Mouse (Mus musculus) neural tube, embryonic 15.5 days (tissue): ENCODE measurements around the gene Itpkb. TPM values are rescaled to one million over a fixed set of nuclear protein-coding genes. Genes with fewer than 3 reads are reported as not detected.

Experiments used
- ATAC-seq: fragments of 200-750 bp; cut with Nextera tagmentation; 2 replicates; pipeline ENCODE4 v1.8.0; 2017; ENCODE audit warnings: mild to moderate bottlenecking, moderate TSS enrichment, moderate library complexity; ENCODE audit not compliant: low FRiP score
- H3K27ac ChIP-seq: fragments of 300-500 bp; sonication (generic); replicated peaks from 2 replicates; pipeline ENCODE4 v1.5.1; 2015; ENCODE audit warnings: mild to moderate bottlenecking, inconsistent platforms
- H3K27me3 ChIP-seq: fragments of 300-500 bp; sonication (generic); replicated peaks from 2 replicates; pipeline ENCODE4 v1.6.1; 2015; ENCODE audit warnings: inconsistent platforms
- H3K36me3 ChIP-seq: fragments of 300-500 bp; sonication (generic); 2 replicates; pipeline ENCODE4 v1.6.1; 2015; ENCODE audit warnings: inconsistent platforms
- H3K4me1 ChIP-seq: fragments of 300-500 bp; sonication (generic); 2 replicates; pipeline ENCODE4 v1.6.1; 2015; ENCODE audit warnings: inconsistent platforms
- H3K4me2 ChIP-seq: fragments of 300-500 bp; sonication (generic); 2 replicates; pipeline ENCODE4 v1.6.1; 2015; ENCODE audit warnings: inconsistent platforms, mild to moderate bottlenecking, moderate library complexity
- H3K4me3 ChIP-seq: fragments of 300-500 bp; sonication (generic); replicated peaks from 2 replicates; pipeline ENCODE4 v1.5.1; 2015; ENCODE audit warnings: mild to moderate bottlenecking, inconsistent platforms
- H3K9ac ChIP-seq: fragments of 300-500 bp; sonication (generic); replicated peaks from 2 replicates; pipeline ENCODE4 v1.6.1; 2015; ENCODE audit warnings: mild to moderate bottlenecking, inconsistent platforms
- H3K9me3 ChIP-seq: fragments of 300-500 bp; sonication (generic); replicated peaks from 2 replicates; pipeline ENCODE4 v1.6.1; 2016; ENCODE audit warnings: inconsistent platforms
- WGBS: fragments of 180-500 bp; shearing (Covaris S2); methylation state at CpG from one replicate; pipeline ENCODE4 v1.1.7; 2015; ENCODE audit warnings: mixed read lengths; 5-methylcytosine and 5-hydroxymethylcytosine counted together
- polyA plus RNA-seq: library from polyadenylated mRNA; unstranded; fragments of >200 nt; fragmentation: Nextera tagmentation; extraction: Ambion mirVana; gene quantifications from 2 replicates; pipeline ENCODE4 v1.2.1, GENCODE M21; 2015

Gene Itpkb
- polyA plus RNA-seq, 1 experiment from 2014 or later, result 4.1 TPM

DNA sequence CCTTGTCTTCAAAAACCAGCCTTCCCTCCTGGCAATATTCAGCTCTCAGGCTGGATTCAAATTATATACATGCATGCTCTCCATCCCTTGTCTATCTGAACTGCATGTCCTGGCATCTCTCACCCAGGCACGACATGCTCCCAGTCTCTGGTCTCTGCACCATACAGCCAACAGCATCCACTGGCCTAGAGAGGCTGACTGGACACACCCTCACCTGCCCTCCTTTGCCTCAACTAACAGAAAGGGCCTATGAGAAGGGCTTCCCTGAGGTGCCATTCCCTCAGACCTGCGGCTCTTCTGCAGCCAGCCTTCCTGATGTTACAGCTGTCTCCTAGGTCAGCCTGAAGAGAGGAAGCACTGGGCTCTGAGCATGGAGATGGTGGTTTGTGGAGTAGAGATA, 88.8 kb downstream of the Itpkb start:
- Histone ChIP-seq H3K4me1 (peaks cover 30% of the 10 kb centered on the region), H3K4me2 (no peak overlapping the region), H3K27me3 (no peaks in the 10 kb centered on the region), H3K36me3 (no peaks in the 10 kb centered on the region), H3K4me3 (no peak overlapping the region), H3K9me3 (no peaks in the 10 kb centered on the region), H3K27ac (no peak overlapping the region), H3K9ac (no peak overlapping the region)
- ATAC-seq, result no peak
- 95% methylated on average over 2 of the region's 2 CpGs for WGBS

DNA sequence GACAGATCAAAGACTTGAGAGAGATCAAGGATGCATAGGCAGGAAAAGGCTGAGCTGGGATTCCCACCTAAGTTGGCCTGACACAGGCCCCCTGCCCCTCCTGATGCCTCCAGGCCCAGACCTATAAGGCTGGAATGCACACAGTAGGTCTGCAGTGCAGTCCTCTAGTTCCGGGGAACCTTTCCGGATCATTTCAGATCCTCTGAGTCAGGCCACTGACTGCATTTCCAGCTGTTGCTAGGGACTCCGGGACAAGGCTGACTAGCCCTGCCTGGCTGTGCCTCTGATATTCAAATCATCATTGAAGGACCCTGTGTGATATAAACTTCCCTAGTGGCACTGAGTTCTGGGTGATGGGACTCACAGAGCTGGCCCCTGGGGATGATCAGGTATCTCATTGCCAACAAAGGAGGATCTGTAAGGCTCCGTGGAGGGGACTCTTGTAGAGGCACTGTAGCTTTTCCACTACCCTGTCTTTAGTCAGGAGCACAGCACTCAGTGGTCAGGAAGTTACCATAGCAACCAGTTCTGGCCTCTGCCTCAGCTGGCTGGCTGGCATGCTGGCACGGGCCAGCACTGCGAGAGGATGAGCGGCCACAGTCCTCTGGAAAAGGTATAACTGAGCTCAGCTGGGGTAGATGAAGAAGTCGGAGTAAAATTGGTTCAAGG, 90.3 kb downstream of the Itpkb start:
- Histone ChIP-seq H3K9me3 (no peaks in the 10 kb centered on the region), H3K4me2 (0 out of 2 replicates have a peak overlapping the region, but pooled peaks have one; percentile 23), H3K36me3 (no peaks in the 10 kb centered on the region), H3K27ac (peak overlapping the region; percentile 70), H3K9ac (no peak overlapping the region; the same call in 1 of the 2 replicates), H3K4me1 (peaks cover 30% of the 10 kb centered on the region), H3K27me3 (no peaks in the 10 kb centered on the region), H3K4me3 (no peak overlapping the region)
- ATAC-seq, result peak; percentile 85
- 27% methylated on average over 8 of the region's 8 CpGs for WGBS

DNA sequence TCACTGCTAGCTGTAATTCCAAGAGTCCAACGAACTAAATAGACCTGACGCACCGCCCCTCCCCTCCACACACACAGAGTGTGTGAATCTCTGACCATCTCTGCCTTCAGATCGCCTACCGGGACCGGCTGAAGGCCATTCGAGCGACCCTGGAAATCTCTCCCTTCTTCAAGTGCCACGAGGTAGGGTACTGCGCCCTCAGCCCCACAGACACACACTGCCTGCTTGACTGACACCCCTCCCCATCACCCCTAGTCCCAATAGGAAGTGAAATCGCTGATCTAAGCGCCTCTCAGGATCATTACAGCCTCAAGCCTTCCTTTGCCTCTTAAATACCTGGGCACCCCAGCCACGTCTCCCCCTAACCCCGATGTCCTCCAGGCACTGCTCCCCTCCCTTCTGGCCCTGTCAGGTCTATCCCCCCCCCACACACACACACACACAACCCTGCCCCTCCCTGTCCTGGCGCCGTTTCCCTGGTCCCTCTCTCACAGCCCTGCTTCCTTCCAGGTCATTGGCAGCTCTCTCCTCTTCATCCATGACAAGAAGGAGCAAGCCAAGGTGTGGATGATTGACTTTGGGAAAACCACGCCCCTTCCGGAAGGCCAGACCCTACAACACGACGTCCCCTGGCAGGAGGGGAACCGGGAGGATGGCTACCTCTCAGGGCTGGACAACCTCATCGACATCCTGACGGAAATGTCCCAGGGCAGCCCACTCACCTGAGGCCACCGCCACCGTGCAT, 91.1 kb downstream of the Itpkb start:
- ATAC-seq, result peak; percentile 43
- 62% methylated on average over 25 of the region's 25 CpGs for WGBS
- Histone ChIP-seq H3K9me3 (no peaks in the 10 kb centered on the region), H3K27me3 (no peaks in the 10 kb centered on the region), H3K4me3 (no peak overlapping the region), H3K4me1 (peaks cover 30% of the 10 kb centered on the region), H3K36me3 (no peaks in the 10 kb centered on the region), H3K9ac (peak overlapping the region; percentile 14; the same call in 1 of the 2 replicates), H3K4me2 (peak overlapping the region; percentile 23), H3K27ac (peak overlapping the region; percentile 70)

DNA sequence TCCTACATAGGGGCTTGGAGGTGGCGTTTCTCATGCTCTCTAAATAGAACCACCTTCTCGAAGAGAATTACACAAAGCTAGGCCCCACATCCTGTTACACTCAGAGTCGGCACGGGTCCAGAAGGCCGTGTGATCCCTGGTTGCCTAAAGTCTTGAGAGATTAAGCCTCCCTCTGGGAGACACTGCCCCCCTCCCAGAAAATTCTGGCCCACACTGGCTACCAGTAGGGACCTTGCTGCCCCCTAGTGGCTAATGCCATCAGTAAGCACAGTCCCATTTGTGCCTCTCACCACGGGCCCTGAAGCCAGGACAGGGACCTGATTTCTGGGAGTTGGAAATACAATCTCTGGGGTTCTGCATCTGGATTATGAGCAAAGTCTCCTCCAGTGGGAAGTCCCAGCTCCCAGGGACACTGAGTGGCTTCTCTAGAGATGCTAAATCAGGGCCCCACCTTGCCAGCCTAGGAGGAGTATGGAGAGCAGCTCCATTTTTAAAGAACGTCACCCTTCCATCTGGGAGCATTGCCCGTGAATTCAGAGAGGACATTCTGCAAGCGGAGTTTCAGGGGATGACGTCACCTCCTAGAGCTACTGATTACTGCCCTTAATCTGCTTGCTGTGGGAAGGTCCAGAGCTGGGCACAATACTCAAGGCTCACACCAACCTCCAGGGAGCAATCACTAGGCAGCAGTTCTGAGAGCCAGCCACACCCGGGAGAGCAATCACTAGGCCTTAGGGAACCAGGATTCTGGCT, 92.0 kb downstream of the Itpkb start:
- H3K4me2 ChIP-seq, result 0 out of 2 replicates have a peak overlapping the region, but pooled peaks have one; percentile 23
- H3K9me3 ChIP-seq, result no peaks in the 10 kb centered on the region
- no peaks in the 10 kb centered on the region for H3K27me3 ChIP-seq
- peak overlapping the region; percentile 14; the same call in 1 of the 2 replicates for H3K9ac ChIP-seq
- peak; percentile 32; the same call in 1 of the 2 replicates for ATAC-seq
- peak overlapping the region; percentile 28; the same call in 1 of the 2 replicates for H3K27ac ChIP-seq
- H3K4me1 ChIP-seq, result peaks cover 30% of the 10 kb centered on the region
- H3K4me3 ChIP-seq, result no peak overlapping the region
- H3K36me3 ChIP-seq, result no peaks in the 10 kb centered on the region
- 32% methylated on average over 11 of the region's 11 CpGs for WGBS

DNA sequence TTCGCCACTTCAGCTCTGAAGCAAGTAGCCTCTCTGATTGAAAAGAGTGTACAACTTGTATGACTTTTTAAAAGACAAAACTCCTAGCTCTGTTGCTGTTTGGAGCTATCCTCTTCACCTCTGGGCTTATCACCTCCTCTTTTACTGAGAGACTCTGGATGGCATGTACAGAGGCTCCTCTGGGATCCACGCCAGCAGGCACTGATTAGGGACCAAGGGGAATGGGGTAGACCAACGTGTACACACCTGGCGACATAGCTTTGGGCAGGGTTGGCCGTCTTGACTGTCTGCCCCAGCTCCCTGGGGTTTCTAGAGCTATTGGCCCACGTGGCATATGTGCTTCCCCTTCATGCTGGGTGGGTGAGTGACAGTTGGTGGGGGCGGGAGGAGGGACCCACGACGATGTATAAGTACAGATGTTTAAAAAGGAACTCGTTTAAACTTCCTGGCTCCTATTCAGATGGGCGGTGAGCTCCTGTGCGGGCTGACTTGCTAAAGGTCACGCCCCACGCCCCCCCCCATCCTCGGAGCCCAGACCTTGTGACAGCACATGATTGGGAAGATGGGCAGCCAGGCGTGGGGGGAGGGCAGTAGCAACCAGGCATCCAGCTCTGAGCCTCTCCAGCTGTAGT, 92.8 kb downstream of the Itpkb start:
- peaks cover 36% of the 10 kb centered on the region for H3K4me1 ChIP-seq
- WGBS, result 66% methylated on average over 16 of the region's 16 CpGs
- no peak overlapping the region for H3K4me2 ChIP-seq
- no peak overlapping the region for H3K9ac ChIP-seq
- no peak for ATAC-seq
- no peaks in the 10 kb centered on the region for H3K36me3 ChIP-seq
- no peak overlapping the region for H3K27ac ChIP-seq
- H3K4me3 ChIP-seq, result no peak overlapping the region
- no peaks in the 10 kb centered on the region for H3K9me3 ChIP-seq
- no peaks in the 10 kb centered on the region for H3K27me3 ChIP-seq

DNA sequence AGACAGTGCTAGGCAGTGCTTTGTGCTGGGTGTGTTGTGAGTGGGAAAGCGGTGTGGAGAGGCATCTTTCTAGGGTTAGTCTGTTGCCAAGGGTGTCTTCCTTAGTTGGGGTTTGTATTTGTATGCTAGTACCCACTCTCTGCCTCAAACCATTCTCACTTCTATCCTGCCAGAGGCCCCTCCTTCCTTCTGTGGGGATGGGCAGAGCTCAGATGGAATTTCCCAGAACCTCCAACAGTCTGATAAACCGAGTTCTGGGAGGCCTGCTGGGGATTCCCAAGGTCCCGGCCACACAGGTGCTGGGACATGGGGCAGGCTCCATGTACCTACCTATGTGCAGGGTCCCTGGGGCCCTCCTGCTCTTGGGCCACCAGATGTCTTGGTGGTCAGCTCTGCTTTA, 93.6 kb downstream of the Itpkb start:
- ATAC-seq, result no peak
- no peaks in the 10 kb centered on the region for H3K27me3 ChIP-seq
- no peak overlapping the region for H3K4me2 ChIP-seq
- H3K4me3 ChIP-seq, result no peak overlapping the region
- peaks cover 37% of the 10 kb centered on the region for H3K4me1 ChIP-seq
- 81% methylated on average over 3 of the region's 3 CpGs for WGBS
- H3K9me3 ChIP-seq, result no peaks in the 10 kb centered on the region
- no peaks in the 10 kb centered on the region for H3K36me3 ChIP-seq
- H3K9ac ChIP-seq, result no peak overlapping the region
- no peak overlapping the region for H3K27ac ChIP-seq

DNA sequence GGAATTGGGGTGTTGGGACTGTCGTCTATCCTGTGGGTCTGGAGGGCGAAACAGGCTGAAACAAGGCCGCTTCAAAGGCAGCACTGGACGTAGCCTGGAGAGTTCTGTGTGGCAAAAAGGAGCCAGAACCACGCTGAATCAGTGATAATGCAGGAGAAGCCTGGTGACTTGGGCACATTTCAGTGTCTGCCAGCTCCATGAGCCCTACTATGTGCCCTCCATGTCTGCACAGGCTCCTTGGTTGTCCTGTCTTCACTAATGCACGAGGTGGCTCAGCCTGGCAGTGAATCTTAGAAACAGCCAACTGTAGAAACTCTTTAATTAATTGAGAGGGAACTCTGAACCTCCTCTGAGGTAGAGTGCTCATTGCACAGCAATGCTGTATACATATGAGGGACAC, 96.1 kb downstream of the Itpkb start:
- no peak overlapping the region for H3K9ac ChIP-seq
- no peak for ATAC-seq
- no peaks in the 10 kb centered on the region for H3K9me3 ChIP-seq
- no peak overlapping the region for H3K4me3 ChIP-seq
- no peaks in the 10 kb centered on the region for H3K36me3 ChIP-seq
- H3K4me1 ChIP-seq, result peaks cover 20% of the 10 kb centered on the region
- WGBS, result 83% methylated on average over 6 of the region's 6 CpGs
- H3K4me2 ChIP-seq, result no peak overlapping the region
- no peak overlapping the region for H3K27ac ChIP-seq
- no peaks in the 10 kb centered on the region for H3K27me3 ChIP-seq

DNA sequence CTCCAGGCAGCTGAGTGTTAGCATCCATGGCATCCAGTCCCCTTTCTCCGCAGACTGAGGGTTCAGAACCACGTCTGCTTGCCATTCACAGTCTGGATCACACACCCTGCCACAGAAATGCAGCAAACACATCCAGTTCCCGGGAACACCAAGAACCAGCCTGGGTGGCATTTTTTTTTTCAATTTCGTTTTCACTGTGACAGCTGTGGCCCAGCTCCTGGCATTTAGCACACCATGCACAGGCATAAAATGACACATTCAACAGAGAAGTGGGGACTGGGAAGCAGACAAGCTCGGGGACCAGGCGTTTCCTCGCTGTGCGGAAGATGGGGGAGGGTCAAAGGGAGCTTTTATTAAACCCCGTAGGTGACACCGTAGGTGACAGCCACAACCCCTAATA, 97.4 kb downstream of the Itpkb start:
- Histone ChIP-seq H3K27ac (no peak overlapping the region), H3K4me2 (no peak overlapping the region), H3K4me3 (no peak overlapping the region), H3K9me3 (no peaks in the 10 kb centered on the region), H3K4me1 (peaks cover 13% of the 10 kb centered on the region), H3K27me3 (no peaks in the 10 kb centered on the region), H3K9ac (no peak overlapping the region), H3K36me3 (no peaks in the 10 kb centered on the region)
- ATAC-seq, result no peak
- WGBS, result 57% methylated on average over 10 of the region's 10 CpGs

DNA sequence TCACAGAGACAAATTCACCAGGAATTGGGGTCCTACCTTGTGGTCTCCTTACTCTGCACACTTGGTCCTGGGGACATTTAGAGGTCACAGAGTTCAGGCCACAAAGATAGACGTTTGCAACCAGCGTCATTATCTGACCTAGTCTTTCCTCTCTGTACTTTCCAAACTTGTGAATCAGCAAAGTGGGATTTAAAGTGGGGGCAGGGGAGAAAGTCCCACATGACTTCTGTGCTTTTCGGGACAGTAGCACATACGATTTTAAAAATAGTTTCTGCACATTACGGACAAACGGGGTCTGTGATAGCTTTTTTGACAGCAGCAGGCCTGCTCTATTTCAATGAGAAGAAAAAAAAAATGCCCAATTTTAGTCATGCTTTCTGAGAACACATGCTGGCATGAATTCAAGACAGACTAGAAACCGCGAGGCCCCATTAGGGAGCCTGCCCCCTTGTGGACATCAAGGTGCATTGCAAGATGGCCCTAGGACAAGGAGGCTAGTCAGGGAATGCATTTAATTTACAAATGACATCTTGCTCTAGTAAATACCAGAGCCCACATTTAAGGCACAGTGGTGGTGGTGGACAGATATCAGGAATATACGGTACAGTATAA, 97.9 kb downstream of the Itpkb start:
- ATAC-seq, result no peak
- no peak overlapping the region for H3K4me3 ChIP-seq
- no peaks in the 10 kb centered on the region for H3K36me3 ChIP-seq
- no peak overlapping the region for H3K4me2 ChIP-seq
- 39% methylated on average over 9 of the region's 9 CpGs for WGBS
- H3K9me3 ChIP-seq, result no peaks in the 10 kb centered on the region
- peaks cover 19% of the 10 kb centered on the region for H3K4me1 ChIP-seq
- H3K9ac ChIP-seq, result no peak overlapping the region
- H3K27me3 ChIP-seq, result no peaks in the 10 kb centered on the region
- no peak overlapping the region for H3K27ac ChIP-seq

DNA sequence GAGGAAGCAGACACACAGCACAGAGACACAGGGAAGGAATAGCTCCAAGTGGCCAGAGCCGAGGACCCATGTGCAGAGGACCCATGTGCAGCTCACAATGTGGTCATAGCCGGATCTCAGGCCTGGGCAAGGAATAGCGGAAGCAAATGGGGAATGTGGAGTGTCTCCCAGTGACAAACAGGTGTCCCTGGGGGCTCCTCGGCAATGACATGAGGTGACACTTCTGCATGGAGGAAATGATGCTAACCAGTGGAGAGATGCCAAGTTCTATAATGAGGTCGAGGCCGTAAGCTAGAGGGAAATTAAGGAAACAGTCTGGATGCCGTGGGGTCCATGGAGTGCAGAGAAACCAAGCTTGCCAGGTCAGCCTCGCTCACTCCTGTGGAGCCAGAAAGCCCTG, 98.6 kb downstream of the Itpkb start:
- WGBS, result 80% methylated on average over 8 of the region's 8 CpGs
- peaks cover 25% of the 10 kb centered on the region for H3K4me1 ChIP-seq
- H3K36me3 ChIP-seq, result no peaks in the 10 kb centered on the region
- H3K9ac ChIP-seq, result no peak overlapping the region
- no peaks in the 10 kb centered on the region for H3K9me3 ChIP-seq
- H3K27ac ChIP-seq, result no peak overlapping the region
- ATAC-seq, result no peak
- H3K4me3 ChIP-seq, result no peak overlapping the region
- no peak overlapping the region for H3K4me2 ChIP-seq
- H3K27me3 ChIP-seq, result no peaks in the 10 kb centered on the region

DNA sequence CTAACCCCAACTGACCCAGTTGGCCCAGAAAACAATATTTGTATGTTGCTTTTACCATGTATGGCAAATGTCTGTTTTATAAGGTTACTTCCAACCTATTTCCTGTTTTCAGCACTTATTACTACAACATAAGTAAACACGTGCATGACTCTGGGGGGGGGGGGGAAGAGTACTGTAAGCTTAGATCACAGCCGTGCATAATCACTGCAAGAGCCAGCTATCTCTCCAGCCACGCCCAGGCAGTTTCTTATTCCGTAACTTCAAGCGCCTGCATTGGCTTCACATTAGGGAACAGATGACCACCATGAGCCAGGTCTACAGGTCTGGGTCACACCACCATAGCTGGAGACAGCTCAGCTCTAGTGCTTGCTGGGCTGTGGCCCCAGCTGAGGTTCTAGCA, 99.5 kb downstream of the Itpkb start:
- Histone ChIP-seq H3K4me3 (no peak overlapping the region), H3K4me2 (no peak overlapping the region), H3K9ac (no peak overlapping the region), H3K36me3 (no peaks in the 10 kb centered on the region), H3K9me3 (no peaks in the 10 kb centered on the region), H3K4me1 (peaks cover 33% of the 10 kb centered on the region), H3K27ac (no peak overlapping the region), H3K27me3 (no peaks in the 10 kb centered on the region)
- 84% methylated on average over 5 of the region's 5 CpGs for whole genome bisulfite sequencing
- ATAC-seq, result no peak
